Mouse (Mus musculus) thymus, postnatal 14 days (tissue): Measurements from ENCODE around the gene Nudt1.
"Not testable (repeated sequence)": the region's sequence is repeated elsewhere in the genome, so short reads cannot be mapped to it uniquely, and the experiment has no call there.

Source experiments
- DNase-seq: peaks from one replicate; pipeline ENCODE4 v3.0.0; 2021

The Nudt1 gene

GRCm38 (mm10) chr5:140345244-140345643 is 23.8 kb downstream of the Nudt1 start:
- no peak for DNase-seq

DNA sequence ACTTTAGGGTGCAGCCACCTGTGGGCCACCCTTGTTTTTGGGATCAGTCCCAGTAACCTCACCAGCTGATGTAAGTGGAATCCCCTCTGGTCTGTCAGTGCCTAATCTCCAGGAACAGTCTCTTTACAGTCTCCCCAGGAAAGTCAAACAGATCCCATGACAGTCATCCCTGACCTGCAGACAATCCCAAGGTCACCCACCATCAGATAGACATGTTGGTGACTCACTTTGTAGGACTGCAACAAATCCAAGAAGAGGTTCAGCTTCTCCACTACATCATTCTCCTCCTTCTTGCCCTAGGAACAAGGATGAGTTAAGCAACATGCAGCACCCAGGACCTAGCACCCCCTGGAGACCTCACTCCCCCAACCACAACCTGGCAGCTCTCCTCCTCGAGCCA is 24.6 kb downstream of the Nudt1 start:
- no peak for DNase-seq

DNA sequence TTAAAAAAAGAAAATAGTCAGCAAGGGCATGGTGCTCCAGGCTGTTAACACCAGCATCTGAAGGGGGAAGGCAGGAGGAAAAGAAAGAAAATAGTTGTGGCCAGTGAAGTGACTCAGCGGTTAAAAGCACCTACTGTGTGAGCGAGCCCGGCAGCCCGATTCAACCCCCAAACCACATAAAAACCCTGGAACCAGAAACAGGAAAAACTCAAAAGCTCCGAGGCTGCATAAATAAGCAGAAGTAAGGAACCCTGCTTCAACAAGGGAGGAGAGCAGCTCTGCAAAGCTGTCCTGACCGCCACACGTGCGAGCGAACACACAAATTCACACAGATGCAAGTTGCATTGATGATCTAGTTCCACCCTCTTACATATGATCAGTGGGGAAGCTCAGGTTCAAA is 28.4 kb downstream of the Nudt1 start:
- peak; percentile 11 for DNase-seq

DNA sequence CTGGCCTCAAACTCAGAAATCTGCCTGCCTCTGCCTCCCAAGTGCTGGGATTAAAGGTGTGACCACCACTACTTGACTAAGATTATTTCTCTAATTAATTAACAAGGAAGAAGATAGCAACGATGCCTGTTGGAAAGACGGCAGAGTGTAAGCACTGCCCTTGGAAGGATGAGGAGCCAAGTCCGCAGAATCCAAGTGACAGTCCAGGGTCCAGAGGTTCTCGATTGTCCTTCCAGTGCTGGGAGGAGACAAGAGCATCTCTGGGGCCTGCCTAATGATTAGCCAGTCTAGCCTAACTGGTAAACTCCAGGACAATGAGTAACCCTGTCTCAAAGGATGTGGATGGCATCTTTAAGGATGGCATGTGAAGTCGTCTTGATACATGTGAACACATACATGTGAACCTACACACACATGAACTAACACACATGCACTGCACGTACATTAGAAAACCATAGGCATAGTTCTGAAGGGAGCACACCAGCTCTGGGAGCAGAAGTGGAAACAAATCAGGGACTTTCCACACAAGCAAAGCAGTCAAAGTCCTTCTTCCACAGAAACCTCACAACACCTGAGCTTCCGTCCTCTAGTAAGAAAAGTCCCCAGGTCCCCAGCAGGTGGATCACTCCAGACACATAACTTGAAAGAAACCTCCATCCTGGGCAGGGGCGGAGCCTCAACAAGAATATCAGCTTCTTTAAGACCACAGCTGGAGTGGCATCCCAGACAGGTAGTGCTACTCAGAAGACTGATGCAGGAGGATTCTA is 29.5 kb downstream of the Nudt1 start:
- DNase-seq, result no peak

DNA sequence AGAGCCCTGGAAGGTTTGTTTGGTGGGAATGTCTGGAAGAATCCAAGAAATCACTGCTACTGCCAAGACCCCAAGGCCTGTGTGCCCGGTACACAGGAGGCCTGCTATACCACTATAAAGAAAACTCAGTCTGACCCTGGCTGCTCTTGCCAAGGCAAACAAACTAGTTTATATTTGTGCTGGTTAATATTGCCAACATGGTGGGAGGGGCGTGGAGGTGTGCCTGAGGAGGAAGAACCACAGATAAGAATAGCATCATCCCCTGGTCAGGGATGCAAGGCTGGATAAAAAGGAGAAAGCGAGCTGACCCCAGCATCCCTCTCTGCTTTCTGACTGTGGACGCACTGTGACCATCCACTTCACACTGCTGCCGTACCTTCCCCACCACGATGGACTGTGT is 30.9 kb downstream of the Nudt1 start:
- no peak for DNase-seq

DNA sequence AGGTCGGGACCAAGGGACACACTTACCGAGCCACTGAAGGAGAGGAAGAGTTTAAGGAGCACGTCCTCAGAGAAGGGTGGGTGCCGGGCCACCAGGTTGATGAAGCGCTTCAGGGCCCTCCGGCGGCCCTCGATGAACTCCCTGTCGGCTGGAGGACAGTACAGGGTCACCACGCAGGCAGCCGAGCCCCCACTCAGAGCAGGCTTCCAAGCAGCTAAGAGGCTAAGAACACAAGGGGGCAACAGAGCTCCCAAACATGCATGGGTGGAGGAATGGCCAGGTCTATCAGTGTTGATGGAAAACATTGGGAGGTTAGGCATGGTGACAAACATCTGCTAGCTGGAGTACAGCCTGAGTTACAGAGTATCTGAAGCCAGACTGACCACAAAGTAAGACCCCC is 34.5 kb downstream of the Nudt1 start:
- no peak for DNase-seq

DNA sequence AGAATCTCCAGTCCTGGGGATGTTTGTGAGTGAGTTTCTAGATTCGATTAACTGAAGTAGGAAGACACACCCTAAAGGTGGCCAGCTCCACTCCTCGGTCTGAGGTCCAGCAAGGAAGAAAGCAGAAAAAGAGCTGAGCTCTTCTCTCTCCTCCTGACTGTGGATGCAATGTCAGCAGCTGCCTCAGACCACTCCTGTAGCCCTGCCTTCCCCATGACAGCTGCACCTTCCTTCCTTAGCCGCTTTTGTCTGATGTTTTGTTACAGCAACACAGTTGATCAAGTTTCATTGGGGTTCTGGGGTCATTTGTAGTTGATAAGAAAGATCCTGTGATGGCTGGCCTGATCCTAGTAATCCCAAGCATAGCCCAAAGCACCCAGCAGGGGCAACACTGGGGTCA is 36.0 kb downstream of the Nudt1 start:
- no peak for DNase-seq

- DNase-seq, result no peak
These were observed 38.6 kb downstream of the Nudt1 start for GRCm38 (mm10) chr5:140359930-140360674.

DNA sequence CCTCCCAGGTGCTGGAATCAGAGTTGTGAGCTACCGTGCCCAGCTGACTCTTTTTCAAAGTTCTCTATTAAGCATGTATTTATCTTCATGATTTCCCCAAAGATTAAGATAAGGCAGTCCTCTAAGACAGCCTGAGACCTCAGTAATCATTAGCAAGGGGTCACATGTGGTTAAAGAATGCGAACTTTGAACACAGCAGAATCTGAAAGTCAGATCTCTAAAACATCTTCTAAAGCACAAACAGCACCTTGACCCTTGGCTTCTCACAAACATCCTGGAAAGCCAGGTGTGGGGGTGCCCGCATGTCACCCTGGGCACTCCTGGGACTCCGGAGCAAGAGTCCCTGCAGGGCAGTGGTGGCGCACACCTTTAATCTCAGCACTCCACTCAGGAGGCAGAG is 43.0 kb downstream of the Nudt1 start:
- DNase-seq, result no peak

- not testable (repeated sequence) for DNase-seq
These were observed 46.7 kb downstream of the Nudt1 start for GRCm38 (mm10) chr5:140368126-140368525.

- DNase-seq, result no peak
These were observed 47.5 kb downstream of the Nudt1 start for GRCm38 (mm10) chr5:140368926-140369325.

DNA sequence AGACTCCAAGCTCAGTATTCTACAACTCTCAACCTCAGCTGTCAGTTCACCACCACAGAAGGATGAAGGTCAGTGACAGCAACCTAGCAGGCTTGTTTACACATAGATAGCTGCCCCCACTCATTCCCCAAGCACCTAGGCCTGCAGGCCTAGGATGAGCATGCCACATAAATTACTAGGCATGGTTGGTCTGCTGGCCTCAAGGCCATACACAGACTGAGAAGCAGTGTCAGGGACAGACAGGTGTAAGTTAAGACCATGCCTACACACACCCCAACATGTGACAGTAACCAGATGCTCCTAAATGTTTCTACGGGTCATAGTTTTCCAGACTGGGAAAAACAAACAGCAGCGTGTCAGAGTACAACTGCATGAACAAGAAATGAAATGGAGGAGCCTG is 48.0 kb downstream of the Nudt1 start:
- no peak for DNase-seq

DNA sequence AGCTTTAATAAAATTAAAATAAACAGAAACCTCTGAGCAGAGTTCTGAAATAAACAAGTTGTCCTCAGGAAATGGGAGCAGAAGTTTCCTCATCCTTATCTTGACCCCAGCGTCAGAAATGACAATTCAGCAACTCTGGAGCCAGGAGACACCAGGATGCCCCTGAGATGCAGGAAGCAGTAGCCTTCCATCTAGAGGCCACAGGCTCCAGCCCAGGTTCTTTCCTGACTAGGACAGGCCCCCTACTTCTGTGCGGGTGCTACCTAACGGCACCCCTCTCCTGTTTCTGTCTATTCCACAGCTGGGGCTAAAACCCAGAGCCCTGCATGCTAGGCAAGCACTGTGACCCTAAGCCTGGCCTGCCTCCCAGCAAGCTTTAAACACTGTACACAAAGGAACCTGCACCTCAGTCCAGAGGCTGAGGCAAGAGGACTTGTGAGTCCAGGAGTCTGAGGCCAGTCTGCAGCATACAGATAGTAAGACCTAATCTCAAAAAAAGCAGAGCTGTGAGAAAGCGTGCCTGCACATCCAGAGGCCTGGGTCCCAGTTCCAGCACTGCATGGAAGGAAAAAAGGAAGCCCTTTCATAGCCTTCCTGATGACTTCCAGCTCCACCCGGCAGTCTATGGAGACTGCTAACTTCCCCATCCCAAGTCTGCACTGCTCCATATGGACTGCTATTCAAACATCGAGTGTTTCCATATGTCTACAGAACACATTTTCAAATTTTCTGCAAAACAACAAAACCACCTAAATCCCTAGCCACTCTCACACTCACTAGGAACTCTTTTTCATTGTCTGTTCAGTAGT is 49.2 kb downstream of the Nudt1 start:
- DNase-seq, result no peak

DNA sequence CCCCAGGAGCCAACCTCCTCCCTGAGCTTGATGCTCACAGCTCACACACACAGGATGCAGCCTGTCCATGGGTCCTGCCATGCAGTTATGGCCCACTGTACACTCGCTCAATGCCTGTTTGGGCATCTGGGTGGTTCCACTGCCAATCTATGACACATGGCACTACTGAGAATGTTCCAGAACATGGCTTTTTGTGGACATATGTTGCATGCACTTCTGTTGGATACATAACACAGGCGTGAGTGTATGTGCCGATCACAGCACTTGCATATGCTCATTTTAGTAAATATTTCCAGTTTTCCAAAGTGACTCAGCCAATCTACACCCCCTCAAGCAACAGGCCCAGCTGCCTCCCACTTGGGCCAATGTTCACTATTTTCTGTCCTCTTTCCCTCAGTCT is 50.2 kb downstream of the Nudt1 start:
- DNase-seq, result no peak

GRCm38 (mm10) chr5:140373711-140374110 is 52.3 kb downstream of the Nudt1 start:
- DNase-seq, result no peak

- no peak for DNase-seq
These were observed 52.8 kb downstream of the Nudt1 start for GRCm38 (mm10) chr5:140374226-140374625.

GRCm38 (mm10) chr5:140375249-140375829 is 53.9 kb downstream of the Nudt1 start:
- DNase-seq, result no peak

GRCm38 (mm10) chr5:140378121-140378853 is 56.8 kb downstream of the Nudt1 start:
- DNase-seq, result no peak

DNA sequence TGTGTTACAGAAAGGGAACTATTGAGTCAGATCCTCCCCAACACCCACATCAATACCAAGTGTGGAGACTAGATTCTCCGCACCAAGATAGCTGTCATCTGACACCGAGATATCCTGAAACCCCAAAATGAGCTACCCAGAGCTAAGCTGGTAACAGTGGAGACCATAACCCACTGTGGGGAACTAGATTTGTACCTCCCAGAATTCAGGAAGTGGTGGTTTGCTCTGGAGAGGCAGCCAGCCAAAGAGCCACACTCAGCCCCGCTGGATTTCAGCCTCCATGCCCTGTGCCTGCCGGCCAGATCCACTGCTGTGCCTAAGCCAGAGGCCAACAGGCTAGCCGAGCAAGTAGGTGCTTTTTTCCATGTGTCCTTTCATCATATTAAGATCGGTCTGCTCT is 57.8 kb downstream of the Nudt1 start:
- DNase-seq, result no peak

DNA sequence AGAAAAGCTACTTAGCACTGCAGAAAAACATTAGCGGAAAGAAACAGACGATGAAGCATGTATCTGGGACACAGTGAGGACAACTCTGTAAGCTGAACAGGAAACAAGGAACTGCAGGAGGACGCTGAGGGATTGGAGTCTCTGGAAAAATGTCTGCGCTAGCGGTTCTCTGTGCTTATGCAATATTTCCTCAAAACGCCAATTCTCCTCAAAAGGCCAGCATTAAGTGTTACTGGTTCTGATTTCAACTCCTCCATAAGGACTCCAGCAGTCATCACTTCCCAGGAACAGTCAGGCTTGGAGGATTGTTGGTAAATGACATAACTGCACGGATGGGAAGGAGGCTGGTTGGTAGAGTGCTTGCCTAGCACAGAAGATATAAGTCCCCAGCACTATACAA is 59.7 kb downstream of the Nudt1 start:
- no peak for DNase-seq

DNA sequence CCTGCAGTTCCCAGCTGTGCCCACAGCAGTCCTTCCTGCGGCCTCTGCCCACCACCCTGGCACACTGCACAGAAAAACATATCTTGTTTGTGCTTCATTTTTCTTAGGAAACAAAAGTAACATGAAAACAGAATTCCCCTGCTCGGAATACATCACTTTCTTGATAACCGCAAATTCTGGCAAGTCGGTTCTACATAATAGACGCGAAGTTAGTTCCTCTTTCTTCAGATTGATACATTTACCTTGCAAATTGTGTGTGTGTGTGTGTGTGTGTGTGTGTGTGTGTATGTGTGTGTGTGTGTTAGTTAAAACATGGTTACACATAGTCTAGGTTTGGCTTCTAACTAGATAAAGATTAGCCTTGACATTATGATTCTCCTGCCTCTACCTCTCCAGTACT is 61.2 kb downstream of the Nudt1 start:
- no peak for DNase-seq

GRCm38 (mm10) chr5:140383559-140383958 is 62.1 kb downstream of the Nudt1 start:
- no peak for DNase-seq

DNA sequence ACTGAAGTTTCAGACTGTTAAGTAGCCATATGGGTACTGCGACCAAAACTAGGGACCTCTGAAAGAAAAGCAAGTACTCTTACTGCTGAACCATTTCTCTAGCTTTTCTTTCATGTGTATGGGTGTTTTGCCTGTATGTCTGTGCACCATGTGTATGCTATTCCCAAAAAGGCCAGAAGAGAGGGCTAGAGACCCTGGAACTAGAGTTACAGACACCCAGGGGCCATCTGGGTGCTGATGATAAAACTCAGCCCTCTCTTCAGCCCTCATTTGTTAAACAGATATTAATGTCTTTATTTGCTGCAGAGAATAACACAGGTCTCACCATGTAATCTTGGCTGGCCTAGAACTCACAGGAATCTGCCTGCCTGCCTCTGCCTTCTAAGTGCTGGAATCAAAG is 63.0 kb downstream of the Nudt1 start:
- DNase-seq, result no peak
